Mouse (Mus musculus) small intestine, adult 2 months (tissue): ENCODE results near the gene Htr5b. TPM values are rescaled to one million over a fixed set of nuclear protein-coding genes. Genes with fewer than 3 reads are reported as not detected.

Experiments
- H3K27ac ChIP-seq: fragments of 200-500 bp; 2 replicates; pipeline ENCODE4 v1.5.1; 2012; ENCODE audit warnings: low read depth, low read length, control low read depth, inconsistent platforms; ENCODE audit not compliant: insufficient read depth
- H3K27me3 ChIP-seq: fragments of 200-500 bp; 2 replicates; pipeline ENCODE4 v1.6.1; 2012; ENCODE audit warnings: mild to moderate bottlenecking, moderate library complexity, low read length, inconsistent platforms; ENCODE audit not compliant: control insufficient read depth, insufficient read depth
- H3K36me3 ChIP-seq: fragments of 200-500 bp; 2 replicates; pipeline ENCODE4 v1.6.1; 2012; ENCODE audit warnings: mild to moderate bottlenecking, low read length, control low read depth, inconsistent platforms; ENCODE audit not compliant: control insufficient read depth, insufficient read depth
- H3K4me1 ChIP-seq: fragments of 200-500 bp; 2 replicates; pipeline ENCODE4 v1.6.1; 2012; ENCODE audit warnings: low read length, inconsistent platforms, mixed read lengths; ENCODE audit not compliant: control insufficient read depth, insufficient read depth, insufficient read length
- H3K4me3 ChIP-seq: fragments of 200-500 bp; 2 replicates; pipeline ENCODE4 v1.5.1; 2012; ENCODE audit warnings: low read depth, mild to moderate bottlenecking, control low read depth, inconsistent platforms, low read length, moderate library complexity
- CTCF ChIP-seq: fragments of 200-500 bp; IDR thresholded peaks from 2 replicates; pipeline ENCODE4 v1.5.1; 2012; ENCODE audit warnings: low read depth, mild to moderate bottlenecking, control low read depth, inconsistent platforms, low read length, moderate library complexity, mixed read lengths; ENCODE audit not compliant: insufficient replicate concordance, insufficient read length; ENCODE audit errors: extremely low read depth
- POLR2A ChIP-seq: fragments of 200-500 bp; IDR thresholded peaks from 2 replicates; pipeline ENCODE4 v1.6.1; 2012; ENCODE audit warnings: low read depth, mild to moderate bottlenecking, control low read depth, inconsistent platforms, low read length, moderate library complexity
- WGBS: fragments of 180-500 bp; shearing (Covaris S2); methylation state at CpG from one replicate; pipeline ENCODE4 v1.1.7; 2018; 5-methylcytosine and 5-hydroxymethylcytosine counted together
- polyA plus RNA-seq: library from polyadenylated mRNA; depleted of rRNA; stranded (reverse); fragments of >200 nt; gene quantifications from 2 replicates; pipeline ENCODE4 v1.2.3, GENCODE M21; 2012

Htr5b gene
- polyA plus RNA-seq, 1 experiment = not detected

GRCm38 (mm10) chr1:121490241-121490640 is 38.0 kb downstream of the Htr5b start:
- TF ChIP-seq CTCF (peak; percentile 62; the same call in 1 of the 2 replicates), POLR2A (no peak)
- no peaks in the 10 kb centered on the region for H3K4me1 ChIP-seq
- no peaks in the 10 kb centered on the region for H3K27me3 ChIP-seq
- H3K36me3 ChIP-seq = peaks cover 47% of the 10 kb centered on the region
- no peak overlapping the region for H3K4me3 ChIP-seq
- no peak overlapping the region for H3K27ac ChIP-seq
- 52% methylated on average over 5 of the region's 5 CpGs for WGBS

DNA sequence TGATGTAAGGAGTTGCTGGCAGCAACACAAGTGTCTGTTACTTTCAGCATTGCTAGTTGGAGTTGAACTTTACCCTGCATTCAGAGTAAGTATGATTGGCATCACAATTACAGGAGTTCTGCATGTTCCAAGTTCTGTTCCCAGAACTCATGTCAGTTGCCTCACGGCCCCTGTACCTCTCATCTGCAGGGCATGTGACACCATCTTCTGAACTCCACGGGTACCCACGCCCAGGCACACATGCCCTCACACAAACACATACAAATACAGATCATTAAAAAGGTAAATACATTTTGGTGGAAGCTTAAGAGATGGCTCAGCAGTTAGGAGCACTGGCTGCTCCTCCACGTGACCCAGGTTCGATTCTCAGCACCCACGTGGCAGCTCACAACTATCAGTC is 41.5 kb downstream of the Htr5b start:
- Histone ChIP-seq H3K27me3 (no peaks in the 10 kb centered on the region), H3K4me1 (peaks cover 2% of the 10 kb centered on the region; the same call in 1 of the 2 replicates), H3K4me3 (no peak overlapping the region), H3K27ac (no peak overlapping the region), H3K36me3 (peaks cover 32% of the 10 kb centered on the region)
- TF ChIP-seq CTCF (no peak), POLR2A (no peak)
- 90% methylated on average over 6 of the region's 6 CpGs for WGBS

GRCm38 (mm10) chr1:121483091-121483490 is 45.2 kb downstream of the Htr5b start:
- no peak for TF ChIP-seq CTCF
- no peak for TF ChIP-seq POLR2A
- Histone ChIP-seq H3K36me3 (peaks cover 42% of the 10 kb centered on the region), H3K27me3 (no peaks in the 10 kb centered on the region), H3K27ac (peak overlapping the region; percentile 36; the same call in 1 of the 2 replicates), H3K4me3 (no peak overlapping the region), H3K4me1 (peaks cover 14% of the 10 kb centered on the region; the same call in 1 of the 2 replicates)
- WGBS = 61% methylated on average over 4 of the region's 4 CpGs

DNA sequence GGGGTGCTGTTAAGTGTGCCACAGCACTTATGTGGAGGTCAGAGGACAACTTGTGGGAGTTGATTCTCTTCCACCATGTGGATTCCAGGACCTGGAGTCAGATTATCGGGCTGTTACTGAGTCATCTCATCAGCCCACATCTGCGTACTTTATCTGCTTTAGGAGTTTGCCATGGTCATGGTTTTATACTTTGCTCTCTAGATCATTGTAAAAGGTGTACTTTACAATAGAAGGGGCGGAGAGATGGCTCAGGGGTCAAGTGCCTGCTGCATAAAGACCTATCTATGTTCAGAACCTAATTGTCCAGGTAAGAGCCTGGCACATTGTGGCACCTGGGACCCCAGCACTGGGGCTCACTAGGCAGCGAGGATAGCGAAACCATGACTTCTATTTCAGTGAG is 48.9 kb downstream of the Htr5b start:
- H3K27me3 ChIP-seq = no peaks in the 10 kb centered on the region
- no peak for TF ChIP-seq POLR2A
- TF ChIP-seq CTCF = no peak
- H3K4me3 ChIP-seq = no peak overlapping the region
- peak overlapping the region; percentile 92 for H3K27ac ChIP-seq
- H3K36me3 ChIP-seq = peaks cover 41% of the 10 kb centered on the region
- H3K4me1 ChIP-seq = peaks cover 16% of the 10 kb centered on the region; the same call in 1 of the 2 replicates
- 64% methylated on average over 5 of the region's 5 CpGs for WGBS

DNA sequence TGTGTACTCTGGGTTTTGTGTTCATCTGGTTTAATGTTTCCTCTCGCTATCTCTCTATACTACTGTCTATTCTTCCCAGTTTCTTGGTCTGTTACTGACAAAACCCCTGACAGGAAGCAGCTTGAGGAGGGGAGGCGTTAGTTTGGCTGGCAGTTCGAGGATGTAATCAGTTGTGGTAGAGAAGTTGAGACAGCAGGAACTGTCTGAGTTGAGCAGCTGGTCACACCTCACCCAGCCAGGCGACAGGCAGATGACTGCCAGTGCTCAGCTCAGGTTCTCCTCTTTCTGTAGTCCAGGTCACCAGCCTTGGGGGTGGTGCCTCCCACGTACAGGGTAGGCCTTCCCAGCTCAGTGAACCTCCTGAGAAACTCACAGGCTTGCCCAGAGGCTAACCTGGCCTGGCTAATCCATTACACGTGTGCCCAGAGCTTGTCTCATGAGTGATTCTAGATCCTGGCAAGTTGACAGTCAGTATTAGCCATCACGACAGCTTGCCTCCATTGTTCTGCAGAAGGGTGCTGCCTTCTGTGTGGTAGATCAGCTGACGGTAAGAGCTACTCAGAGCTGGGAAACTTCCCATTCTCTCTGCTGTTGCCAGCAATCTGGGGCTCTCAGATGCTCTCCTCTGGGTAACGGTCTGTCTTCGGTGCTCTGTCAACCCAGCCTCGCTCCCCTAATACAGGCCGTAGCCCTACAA is 49.8 kb downstream of the Htr5b start:
- H3K36me3 ChIP-seq = peaks cover 41% of the 10 kb centered on the region
- no peaks in the 10 kb centered on the region for H3K27me3 ChIP-seq
- H3K4me1 ChIP-seq = peaks cover 16% of the 10 kb centered on the region; the same call in 1 of the 2 replicates
- 84% methylated on average over 12 of the region's 12 CpGs for WGBS
- H3K27ac ChIP-seq = no peak overlapping the region
- TF ChIP-seq CTCF (no peak), POLR2A (no peak)
- no peak overlapping the region for H3K4me3 ChIP-seq

DNA sequence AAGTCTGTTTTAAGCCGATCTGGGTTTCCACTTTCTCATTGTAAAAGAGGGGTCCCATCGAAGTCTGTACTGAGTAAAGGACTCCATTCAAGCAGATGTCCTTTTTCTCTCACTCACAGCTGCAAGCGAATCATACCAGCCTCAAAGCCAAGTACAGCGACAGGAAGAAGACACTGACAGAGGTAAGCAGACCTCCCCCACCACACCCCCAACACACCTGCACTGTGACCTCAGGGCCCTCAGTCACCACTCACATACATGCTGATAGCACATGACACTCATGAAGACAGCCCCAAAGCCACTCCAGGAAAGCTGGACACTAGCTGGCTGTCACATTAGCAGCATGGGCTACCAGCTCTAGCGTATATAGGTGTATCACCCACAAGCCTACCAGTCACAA is 50.5 kb downstream of the Htr5b start:
- Histone ChIP-seq H3K36me3 (peaks cover 38% of the 10 kb centered on the region), H3K4me1 (peaks cover 13% of the 10 kb centered on the region; the same call in 1 of the 2 replicates), H3K4me3 (no peak overlapping the region), H3K27ac (no peak overlapping the region), H3K27me3 (no peaks in the 10 kb centered on the region)
- TF ChIP-seq CTCF (no peak), POLR2A (no peak)
- WGBS = 88% methylated on average over 5 of the region's 5 CpGs

DNA sequence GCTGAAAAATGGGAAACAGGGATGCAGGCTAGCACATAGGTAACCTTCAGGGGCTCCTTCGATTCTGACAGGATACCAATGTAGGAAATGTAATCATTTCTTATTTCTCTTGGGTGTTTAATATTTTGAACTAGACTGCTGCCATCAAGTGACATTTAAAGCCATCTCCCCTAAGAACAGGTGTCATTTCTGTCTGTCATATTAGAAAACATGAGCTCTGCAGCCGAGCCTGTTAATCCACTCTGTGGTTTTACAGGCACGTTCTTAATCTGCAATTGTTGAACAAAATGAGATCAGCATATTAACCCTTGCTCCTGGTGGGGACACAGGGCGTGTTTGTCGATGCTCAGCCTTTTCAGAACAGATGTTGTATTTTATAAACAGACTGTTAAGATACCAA is 56.8 kb downstream of the Htr5b start:
- 43% methylated on average over 5 of the region's 5 CpGs for WGBS
- H3K36me3 ChIP-seq = peaks cover 13% of the 10 kb centered on the region
- peaks cover 9% of the 10 kb centered on the region; the same call in 1 of the 2 replicates for H3K4me1 ChIP-seq
- no peak overlapping the region for H3K27ac ChIP-seq
- no peak overlapping the region for H3K4me3 ChIP-seq
- no peak for TF ChIP-seq POLR2A
- TF ChIP-seq CTCF = no peak
- H3K27me3 ChIP-seq = no peaks in the 10 kb centered on the region
